Mouse (Mus musculus) erythroblast, adult 5-6 weeks (primary cell): ENCODE results near the gene Lta. TPM values are rescaled to one million over a fixed set of nuclear protein-coding genes. Genes with fewer than 3 reads are reported as not detected.

Experiments
- ATAC-seq: replicated peaks from 2 replicates; pipeline ENCODE4 v1.8.0; 2016; ENCODE audit warnings: moderate number of reproducible peaks, mild to moderate bottlenecking, moderate TSS enrichment, inconsistent platforms; ENCODE audit not compliant: poor library complexity, low FRiP score, severe bottlenecking
- total RNA-seq, 2 experiments: library from RNA; stranded (forward) in 1 of 2; stranded (reverse) in 1 of 2; fragments of 150-400 nt in 1 of 2; fragments of 200-764, 138-1000 nt in 1 of 2; gene quantifications; 2 replicates each; pipeline versions ENCODE4 v1.2.3 to v1.2.4; 2015 to 2017; ENCODE audit warnings: low replicate concordance in 2 of 2

Lta gene
- total RNA-seq, 2 experiments from 2014 or later, result not detected

DNA sequence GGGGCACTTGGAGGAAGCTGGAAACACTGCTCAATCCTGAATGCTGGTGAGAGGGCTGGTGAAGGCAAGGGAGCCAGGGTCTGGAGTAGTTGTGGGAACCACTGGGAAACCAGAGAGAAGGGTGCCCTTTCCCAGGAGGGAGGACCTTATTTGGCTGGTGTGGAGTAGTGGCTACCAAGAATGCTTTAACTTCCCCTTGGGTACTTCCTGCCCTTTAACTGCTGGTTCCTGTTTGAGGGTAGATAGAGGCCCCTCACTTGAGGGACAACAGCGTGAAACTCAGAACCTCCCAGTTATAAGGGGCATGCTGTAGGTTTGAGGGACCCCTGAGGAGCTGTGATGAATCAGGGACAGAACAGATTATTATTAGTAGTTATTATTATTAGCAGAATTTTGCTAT, 16.0 kb downstream of the Lta start:
- ATAC-seq, result no peak

DNA sequence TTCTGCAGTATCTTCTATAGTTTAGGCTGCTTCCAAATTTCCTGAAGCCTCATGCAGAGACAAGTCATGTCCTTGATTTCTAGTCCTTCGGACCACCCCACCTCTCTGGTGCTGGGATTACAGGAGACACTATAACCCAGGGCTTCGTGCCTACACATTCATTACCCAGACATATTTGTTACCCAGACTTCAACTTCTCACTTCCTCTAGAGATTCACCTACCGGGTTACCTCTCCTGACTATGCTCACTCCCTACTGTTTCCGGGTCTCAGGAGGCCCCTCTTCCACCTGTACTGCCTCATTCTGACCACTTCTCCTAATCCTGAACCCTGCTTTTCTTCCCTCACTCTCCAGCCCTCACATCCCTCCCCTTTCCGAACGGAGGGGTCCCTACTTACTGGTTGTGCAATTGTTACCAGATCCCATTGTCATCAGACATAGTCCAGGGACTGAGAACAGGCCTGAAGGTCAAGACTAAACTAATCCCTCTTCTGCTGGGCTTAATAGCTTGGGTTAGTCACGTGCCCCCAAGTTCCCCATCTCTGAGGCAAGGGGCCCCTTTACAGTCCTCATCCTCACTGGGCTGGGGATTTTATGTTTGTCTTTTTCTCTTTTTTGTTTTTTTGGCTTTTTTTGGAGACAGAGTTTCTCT, 17.1 kb downstream of the Lta start, which contains the start of gene Lst1:
Lst1 (minus strand) TSS at position 481 of the 652 bp plus-strand sequence.
- ATAC-seq, result no peak

DNA sequence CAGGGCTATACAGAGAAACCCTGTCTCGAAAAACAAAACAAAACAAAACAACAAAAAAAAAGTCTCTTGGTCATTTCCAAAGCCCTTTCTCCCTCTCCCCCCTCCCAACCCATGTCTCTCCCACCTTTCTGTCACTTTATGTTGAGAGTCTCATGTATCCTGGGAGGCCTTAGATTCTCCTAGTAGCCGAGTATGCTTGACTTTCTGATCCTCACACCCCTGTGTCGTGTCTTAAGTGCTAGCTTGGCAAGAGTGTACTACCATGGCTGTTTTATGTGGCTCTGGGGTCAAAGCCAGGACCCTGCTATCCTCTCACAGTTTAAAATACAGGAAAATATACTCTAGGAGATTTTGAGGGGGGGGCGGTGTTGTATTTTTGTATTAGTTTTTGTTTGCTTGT, 17.8 kb downstream of the Lta start:
- ATAC-seq, result no peak

DNA sequence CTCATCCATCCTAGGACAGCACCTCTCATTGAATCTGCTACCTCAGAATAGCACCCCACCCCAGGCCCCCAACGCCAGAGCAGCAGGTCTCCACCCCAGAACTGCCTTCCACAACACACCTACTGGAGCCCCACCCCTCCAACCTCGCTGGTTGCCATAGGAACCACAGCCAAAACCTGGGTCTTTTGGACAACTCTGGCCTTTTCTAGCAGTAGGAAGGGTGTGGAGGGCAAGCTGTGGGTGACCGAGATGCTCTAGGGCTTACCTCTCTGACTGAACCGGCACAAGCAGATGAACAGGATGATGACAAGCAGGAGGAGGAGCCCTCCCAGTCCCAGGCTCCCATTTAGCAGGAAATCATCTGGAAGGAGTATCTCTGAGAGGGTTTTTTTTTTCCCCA, 18.5 kb downstream of the Lta start:
- ATAC-seq, result no peak

DNA sequence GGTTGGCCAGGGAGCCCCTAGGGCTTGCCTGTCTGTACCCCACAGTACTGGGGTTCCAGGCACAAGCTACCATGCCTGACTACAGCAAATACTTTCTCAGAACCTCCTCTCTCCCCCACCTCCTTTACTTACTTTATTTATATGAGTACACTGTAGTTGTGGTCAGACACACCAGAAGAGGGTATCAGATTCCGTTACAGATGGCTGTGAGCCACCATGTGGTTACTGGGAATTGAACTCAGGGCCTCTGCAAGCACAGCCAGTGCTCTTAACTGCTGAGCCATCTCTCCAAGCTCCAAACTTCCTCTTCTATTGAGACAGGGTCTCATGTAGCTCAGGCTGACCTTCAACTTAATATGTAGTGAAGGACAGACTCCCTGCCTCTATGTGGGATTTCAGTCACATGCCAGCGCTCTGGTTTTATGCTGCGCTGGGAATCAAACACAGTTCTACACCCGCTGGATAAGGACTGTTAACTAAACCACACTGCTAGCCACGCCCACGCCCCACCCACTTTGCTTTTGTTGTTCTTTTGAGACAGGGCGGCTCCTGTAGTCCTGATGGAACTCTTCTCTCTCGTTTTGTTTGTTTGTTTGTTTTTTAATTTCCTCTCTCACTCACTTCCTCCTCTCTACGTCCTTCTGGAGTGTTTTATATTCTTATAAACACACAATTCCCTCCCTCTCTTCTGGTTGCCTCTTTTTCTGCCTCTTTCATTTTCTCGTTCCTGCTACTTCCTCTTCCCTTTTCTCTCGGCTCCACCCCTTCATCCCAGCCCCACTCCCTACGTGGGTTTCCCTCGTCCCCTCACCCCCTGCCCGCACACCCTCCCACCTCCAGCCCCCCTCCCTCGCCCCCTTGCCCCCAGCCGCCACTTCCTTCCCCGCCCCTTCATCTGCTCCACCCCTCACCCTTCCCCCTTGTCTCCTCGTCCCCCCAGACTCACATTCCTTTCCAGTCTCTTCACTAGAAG, 19.2 kb downstream of the Lta start:
- no peak for ATAC-seq

DNA sequence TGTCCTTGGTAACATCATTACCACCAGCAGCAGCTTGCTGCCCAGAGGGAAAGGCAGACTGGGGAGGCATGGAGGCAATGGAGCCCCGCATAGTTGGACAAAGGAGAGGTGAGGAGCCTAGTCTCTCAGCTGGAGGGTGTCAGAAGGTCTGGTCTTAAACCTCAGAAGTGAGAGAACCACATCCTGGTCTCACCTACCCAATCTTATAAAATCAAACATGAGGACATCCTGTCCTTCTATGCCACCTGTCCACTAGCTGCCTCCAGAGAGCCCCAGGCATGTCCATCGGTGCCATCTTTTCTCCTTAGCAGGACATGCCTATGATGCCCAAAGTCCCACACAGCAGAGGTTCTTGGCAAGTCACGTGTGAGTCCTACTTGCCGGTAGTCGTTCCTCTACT, 25.1 kb downstream of the Lta start:
- ATAC-seq, result no peak

DNA sequence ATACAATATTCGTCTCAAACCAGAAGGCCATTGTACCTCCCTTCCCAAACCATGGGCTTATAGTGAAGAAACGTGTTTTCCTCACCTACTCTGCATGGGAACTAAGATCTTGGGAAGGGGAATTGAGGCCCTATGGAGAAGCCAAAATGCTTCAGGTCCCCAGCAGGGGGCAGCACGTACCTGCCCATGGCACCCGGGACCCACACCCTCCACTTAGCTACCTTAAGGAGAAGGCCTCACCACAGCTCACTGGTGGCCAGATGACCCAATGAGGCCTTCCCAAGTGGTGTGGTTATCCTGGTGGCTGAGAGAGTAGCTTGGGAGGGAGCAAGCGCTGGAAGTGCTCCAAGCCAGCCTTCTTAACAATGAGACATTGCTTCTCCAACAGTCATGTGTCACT, 26.6 kb downstream of the Lta start:
- ATAC-seq, result peak; percentile 87

DNA sequence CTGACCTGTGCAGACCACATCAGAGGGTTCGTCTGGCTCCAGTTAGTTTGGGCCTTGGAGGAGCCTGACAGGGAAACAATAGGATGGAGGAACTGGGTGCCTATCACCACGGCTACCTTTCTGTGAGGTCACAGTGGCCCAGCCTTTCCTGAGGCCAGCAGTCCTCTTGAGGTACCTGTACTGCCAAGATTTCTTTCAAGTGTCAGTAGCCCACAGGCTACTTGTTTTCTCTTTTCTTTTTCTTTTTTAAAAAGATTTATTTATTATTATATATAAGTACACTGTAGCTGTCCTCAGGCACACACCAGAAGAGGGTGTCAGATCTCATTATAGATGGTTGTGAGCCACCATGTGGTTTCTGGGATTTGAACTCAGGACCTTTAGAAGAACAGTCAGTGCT, 29.2 kb downstream of the Lta start, which contains the start of gene Aif1:
Aif1 (minus strand) TSS at position 101 of the 400 bp plus-strand sequence.
- no peak for ATAC-seq

DNA sequence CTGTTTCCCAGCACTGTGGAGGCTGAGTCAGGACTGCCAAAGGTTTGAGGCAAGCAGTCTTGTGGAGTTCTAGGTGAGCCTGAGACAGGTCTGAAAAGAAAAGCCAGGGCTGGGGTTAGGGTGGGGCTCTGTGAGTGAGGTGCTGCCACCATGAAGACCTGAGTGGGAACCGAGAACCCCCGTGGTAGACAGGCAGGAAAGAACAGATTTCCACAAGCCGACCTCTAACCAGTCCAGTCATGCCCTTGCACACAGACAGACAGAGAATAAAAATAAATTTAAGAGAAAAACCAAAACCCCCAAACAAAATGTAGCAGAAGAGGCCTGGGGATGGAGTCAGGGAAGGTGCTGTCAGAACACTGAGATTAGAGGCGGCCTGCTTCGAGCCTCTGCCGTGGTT, 29.8 kb downstream of the Lta start:
- ATAC-seq, result no peak

DNA sequence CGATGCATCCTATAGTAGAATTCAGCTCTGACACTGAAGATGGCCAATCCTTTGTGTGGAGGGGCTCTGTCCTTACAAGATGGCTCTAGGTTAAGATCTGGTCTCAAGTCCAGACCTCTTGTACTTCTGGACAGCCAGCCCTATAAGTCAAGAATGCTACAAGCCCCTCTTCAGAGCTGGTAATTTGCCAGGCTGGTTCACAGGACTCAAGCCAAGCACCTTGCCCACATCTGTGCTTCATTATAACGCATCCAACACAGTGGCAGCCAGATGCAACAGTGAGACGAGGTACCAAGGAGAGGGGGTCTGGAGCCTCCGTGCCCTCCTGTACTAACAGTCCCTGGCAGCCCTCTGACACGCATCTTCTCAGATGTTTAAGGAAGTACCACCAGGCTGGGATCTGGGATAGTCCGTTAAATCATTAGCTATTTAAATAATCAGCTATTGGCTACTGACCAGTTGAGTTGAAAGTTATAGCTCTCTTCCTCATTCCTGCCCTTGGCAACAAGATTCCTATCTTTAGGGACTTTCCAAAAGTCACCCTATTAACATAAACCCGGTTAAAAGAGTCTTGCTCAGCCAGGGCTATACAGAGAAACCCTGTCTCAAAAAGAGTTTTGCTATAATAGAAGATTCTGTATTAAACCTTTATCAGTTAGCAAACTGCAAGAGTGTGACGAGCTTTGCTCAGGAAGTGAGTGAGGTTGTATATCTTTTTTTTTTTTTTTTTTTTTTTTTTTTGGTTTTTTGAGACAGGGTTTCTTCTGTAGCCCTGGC, 30.8 kb downstream of the Lta start:
- no peak for ATAC-seq

DNA sequence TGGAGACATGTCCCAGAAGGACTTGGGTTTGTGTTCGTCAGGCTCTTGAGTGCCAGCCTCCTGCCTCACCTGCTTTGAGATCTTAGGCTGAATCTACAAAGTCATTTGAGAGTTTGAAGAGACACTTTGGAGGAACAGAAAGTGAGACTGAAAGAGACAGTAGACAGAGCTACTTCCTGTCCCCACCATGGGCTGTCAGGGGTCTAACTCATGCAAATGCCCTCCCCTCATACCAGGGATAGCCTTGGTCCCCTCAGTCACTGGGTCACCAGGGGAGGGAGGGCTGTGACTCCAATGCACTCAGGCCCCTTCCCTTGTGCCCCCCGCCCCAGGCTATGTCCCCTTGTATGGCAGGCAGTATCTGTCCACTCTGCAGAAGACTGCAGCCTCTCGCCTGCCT, 31.8 kb downstream of the Lta start:
- no peak for ATAC-seq

DNA sequence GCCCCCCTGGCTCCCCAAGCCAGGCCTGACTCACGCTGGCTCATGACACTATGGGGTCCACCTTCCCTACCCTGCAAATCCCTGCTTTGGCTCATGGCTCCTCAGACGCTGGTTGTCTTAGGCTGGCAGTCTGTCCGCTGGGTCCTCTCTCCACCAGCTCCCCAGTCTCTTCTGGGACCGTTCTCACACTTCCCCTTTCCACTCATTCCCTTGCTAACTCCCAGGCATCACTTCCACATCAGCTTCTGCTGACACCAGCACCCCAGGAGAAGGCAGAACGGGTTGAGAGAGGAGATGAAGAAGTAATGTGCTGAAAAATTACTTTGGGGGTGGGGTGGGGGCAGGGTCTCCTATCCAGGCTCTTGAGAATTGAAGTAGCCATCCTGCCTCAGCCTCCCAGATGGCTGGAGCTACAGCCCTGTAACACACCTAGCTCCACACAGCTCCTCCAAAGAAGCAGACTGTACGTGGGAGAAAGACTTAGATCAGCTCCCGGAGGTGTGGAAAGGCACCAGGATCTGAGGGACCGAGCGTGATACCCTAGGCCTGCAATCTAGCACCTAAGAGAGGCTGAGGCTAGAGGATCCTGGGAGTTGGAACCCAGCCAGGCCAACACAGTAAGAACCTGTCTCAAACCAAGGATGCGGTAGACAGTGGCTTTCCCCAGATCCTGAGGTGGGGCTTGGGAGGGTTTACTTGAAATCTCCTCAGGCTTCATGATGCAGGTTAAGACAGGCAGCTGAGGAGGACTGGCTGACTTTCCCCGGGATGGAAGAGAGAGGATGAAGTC, 32.5 kb downstream of the Lta start:
- ATAC-seq, result no peak

DNA sequence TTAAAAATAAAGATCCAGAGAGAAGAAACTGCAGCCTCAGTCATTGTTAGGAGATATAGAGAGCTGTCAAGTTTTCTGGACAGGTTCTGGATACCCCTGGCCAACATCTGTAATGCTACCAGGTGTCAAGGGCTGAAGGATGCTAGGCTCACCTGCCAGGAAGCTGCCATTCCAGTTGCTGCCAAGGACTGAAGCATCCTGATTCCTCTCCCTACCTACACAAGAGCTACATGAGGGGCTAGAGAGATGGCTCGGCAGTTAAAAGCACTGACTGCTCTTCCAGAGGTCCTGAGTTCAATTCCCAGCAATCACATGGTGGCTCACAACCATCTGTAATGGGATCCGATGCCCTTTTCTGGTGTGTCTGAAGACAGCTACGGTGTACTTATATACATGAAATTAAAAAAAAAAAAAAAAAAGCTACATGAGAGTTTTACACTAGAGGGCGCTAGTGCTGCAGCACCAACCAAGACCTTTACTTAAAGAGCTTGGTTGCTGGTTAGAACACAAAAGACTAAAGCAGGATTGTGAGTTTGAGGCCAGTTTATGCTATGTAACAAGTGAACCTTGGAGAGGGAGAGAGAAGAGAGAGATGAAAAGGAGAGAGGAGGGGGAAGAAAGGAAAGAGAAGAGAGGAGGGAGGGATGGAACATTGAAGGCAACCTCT, 36.5 kb downstream of the Lta start:
- ATAC-seq, result no peak

DNA sequence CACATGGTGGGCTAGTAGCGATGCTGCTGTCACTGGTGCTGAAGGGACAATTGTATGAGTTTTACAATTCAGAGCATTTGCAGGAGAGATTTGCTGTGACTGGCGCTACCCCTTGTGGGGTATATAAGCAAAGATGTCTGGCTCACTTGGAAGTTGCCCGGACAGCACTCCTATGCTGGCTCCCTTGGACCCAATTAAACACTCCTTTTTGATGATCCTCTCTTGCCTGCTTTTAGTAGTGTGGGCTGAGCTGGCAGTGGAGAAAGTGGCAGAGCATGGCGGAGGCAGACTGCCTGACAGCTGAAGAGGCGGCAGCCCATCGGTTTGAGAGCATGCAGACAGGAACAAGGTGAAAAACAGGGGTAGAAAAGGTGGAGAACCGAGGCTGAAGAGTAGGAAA, 37.4 kb downstream of the Lta start:
- no peak for ATAC-seq

DNA sequence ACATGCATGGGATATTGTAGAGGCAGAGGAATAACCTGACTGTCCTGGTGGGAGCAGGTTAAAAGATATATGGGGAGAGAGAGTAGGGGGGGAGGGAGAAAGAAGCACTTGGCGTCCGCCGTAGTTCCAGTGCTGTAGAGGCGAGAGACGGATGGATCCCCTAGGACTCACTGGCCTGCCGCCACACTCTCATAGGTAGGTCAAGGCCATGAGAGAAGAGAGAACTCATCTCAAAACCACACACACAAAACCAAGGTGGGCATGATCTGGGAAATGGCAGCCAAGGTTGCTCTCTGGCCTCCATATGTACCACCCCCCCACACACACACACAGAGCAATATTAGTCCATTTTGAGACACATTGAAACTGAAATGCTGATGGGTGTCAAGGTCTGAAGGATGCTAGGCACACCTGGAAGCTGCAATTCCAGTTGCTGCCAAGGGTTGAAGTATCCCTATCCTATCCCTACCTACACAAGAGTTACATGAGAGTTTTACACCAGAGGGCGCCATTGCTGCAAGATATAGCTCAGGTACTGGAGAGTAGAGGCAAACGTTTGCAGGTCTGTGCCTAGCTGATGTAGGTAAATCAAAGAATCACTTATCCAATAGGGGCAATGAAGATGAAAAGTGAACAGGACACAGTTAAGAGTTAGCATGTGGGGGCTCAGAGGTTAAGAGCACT, 38.7 kb downstream of the Lta start:
- ATAC-seq, result no peak

DNA sequence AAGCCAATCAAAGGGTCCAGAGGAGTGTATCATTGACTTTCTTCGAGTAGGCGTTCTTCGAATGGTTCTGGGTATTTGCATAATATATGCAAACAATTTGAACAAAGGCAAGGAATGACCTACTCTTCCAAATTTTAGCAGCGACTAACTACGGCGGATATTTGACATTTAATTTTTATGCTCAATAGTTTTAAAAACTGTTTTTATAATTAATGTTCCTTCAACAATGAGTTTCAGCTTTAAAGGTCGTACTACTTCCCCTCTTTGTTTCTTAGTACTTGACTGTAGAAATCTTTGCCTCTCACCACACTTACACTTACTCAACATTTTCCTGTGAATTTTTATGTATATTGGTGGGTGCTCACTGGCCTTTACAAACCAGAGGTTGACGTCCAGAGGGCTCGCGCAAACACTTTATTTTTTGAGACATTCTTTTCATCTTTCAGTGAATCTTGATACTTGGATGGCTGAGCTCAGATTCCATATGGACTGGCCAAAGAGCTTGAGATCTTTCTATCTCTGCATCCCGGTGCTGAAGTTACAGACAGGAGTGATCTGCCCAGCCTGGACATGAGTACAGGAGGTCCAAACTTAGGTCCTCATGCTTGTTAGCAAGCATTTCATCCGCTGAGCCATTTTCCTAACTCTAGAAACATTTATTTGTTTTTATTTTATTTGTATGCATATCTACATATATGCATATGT, 39.5 kb downstream of the Lta start:
- no peak for ATAC-seq

DNA sequence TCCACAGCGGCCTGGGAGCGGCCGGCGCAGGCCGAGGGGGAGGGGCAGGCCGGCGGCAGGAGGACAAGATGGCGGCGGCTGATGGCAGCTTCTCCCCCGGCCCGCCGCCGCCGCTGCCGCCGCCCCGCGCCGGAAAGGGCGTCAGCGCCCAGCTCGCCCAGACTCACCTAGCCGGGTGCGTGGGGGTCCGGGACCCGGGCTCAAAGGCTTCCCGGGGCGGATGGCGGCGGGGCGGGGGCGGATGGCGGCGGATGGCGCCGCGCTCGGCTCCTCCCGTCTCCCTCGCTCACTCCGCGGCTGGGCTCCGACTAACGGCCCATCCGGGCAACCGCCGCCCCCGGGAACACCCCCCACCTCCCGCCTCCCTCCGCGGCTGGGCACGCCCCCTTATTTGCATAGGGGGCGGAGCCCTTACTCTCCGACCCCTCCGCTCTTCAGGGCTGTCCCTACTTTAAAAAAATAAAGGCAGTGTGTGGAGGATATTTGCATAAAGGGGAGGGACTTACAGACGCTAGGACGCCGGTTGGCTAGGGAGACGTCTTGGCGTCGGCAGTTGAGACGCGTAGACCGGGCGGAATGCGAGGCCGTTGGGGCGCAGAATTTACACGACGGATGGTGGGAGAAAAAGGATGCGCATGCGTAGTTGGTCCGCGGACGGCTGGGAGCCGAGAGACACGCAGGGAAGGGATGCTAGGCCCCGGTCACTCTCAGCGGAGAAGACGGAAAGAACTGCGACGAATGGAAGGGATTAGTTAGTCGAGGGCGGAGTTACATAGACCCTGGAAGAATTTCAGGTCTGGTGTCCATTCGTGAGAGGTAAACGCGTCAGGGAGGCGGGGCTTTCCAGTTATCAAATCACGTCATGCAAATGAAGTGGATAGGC, 40.3 kb downstream of the Lta start, which contains the start of gene Prrc2a:
Prrc2a (minus strand) TSS at position 330 of the 883 bp plus-strand sequence.
- ATAC-seq, result peak; percentile 89
